Mouse (Mus musculus): ENCODE data around the gene Rarb. TPM values are rescaled to one million over a fixed set of nuclear protein-coding genes. Genes with fewer than 3 reads are reported as not detected.

Gene Rarb
- polyA plus RNA-seq, 1 experiment: 22.2 TPM

- H3K4me3 ChIP-seq (ENCODE audit: insufficient read depth, low read length): no peak overlapping the region
- no peak for TF ChIP-seq CTCF (IDR thresholded peaks at IDR 0.05; ENCODE audit: extremely low read depth, insufficient read depth, low read length)
- no peak for TF ChIP-seq POLR2A (IDR thresholded peaks at IDR 0.05; ENCODE audit: extremely low read depth, insufficient read depth, low read length)
- no peak overlapping the region for H3K27ac ChIP-seq (ENCODE audit: insufficient read depth, low read length)
- no peaks in the 10 kb centered on the region for H3K4me1 ChIP-seq (ENCODE audit: control insufficient read depth, insufficient read depth, low read length)
Observed at GRCm38 (mm10) chr14:16713773-16714172, 105.2 kb downstream of the Rarb start.

- Histone ChIP-seq H3K4me3 (ENCODE audit: insufficient read depth, low read length) (no peak overlapping the region), H3K27ac (ENCODE audit: insufficient read depth, low read length) (no peak overlapping the region), H3K4me1 (ENCODE audit: control insufficient read depth, insufficient read depth, low read length) (no peaks in the 10 kb centered on the region)
- no peak for TF ChIP-seq POLR2A (IDR thresholded peaks at IDR 0.05; ENCODE audit: extremely low read depth, insufficient read depth, low read length)
- TF ChIP-seq CTCF (IDR thresholded peaks at IDR 0.05; ENCODE audit: extremely low read depth, insufficient read depth, low read length): no peak
Observed at GRCm38 (mm10) chr14:16699228-16699627, 119.7 kb downstream of the Rarb start.

- no peak overlapping the region for H3K27ac ChIP-seq (ENCODE audit: insufficient read depth, low read length)
- no peak overlapping the region for H3K4me3 ChIP-seq (ENCODE audit: insufficient read depth, low read length)
- no peaks in the 10 kb centered on the region for H3K4me1 ChIP-seq (ENCODE audit: control insufficient read depth, insufficient read depth, low read length)
- TF ChIP-seq CTCF (IDR thresholded peaks at IDR 0.05; ENCODE audit: extremely low read depth, insufficient read depth, low read length): no peak
- no peak for TF ChIP-seq POLR2A (IDR thresholded peaks at IDR 0.05; ENCODE audit: extremely low read depth, insufficient read depth, low read length)
Observed at GRCm38 (mm10) chr14:16695453-16696120, 123.4 kb downstream of the Rarb start.

GRCm38 (mm10) chr14:16678335-16678734, 140.6 kb downstream of the Rarb start:
- TF ChIP-seq POLR2A (IDR thresholded peaks at IDR 0.05; ENCODE audit: extremely low read depth, insufficient read depth, low read length) (no peak), CTCF (IDR thresholded peaks at IDR 0.05; ENCODE audit: extremely low read depth, insufficient read depth, low read length) (no peak)
- H3K4me3 ChIP-seq (ENCODE audit: insufficient read depth, low read length): no peak overlapping the region
- no peaks in the 10 kb centered on the region for H3K4me1 ChIP-seq (ENCODE audit: control insufficient read depth, insufficient read depth, low read length)
- H3K27ac ChIP-seq (ENCODE audit: insufficient read depth, low read length): no peak overlapping the region

GRCm38 (mm10) chr14:16677081-16677480, 141.9 kb downstream of the Rarb start:
- TF ChIP-seq CTCF (IDR thresholded peaks at IDR 0.05; ENCODE audit: extremely low read depth, insufficient read depth, low read length): no peak
- TF ChIP-seq POLR2A (IDR thresholded peaks at IDR 0.05; ENCODE audit: extremely low read depth, insufficient read depth, low read length): no peak
- H3K4me1 ChIP-seq (ENCODE audit: control insufficient read depth, insufficient read depth, low read length): no peaks in the 10 kb centered on the region

GRCm38 (mm10) chr14:16670571-16670970, 148.4 kb downstream of the Rarb start:
- Histone ChIP-seq H3K4me3 (ENCODE audit: insufficient read depth, low read length) (no peak overlapping the region), H3K4me1 (ENCODE audit: control insufficient read depth, insufficient read depth, low read length) (no peaks in the 10 kb centered on the region), H3K27ac (ENCODE audit: insufficient read depth, low read length) (peak overlapping the region; percentile 86; the same call in 1 of the 2 replicates)
- TF ChIP-seq POLR2A (IDR thresholded peaks at IDR 0.05; ENCODE audit: extremely low read depth, insufficient read depth, low read length): no peak

More at GRCm38 (mm10) chr14:16677081-16677480, 141.9 kb downstream of the Rarb start:
- no peak overlapping the region for H3K4me3 ChIP-seq (ENCODE audit: insufficient read depth, low read length)
- no peak overlapping the region for H3K27ac ChIP-seq (ENCODE audit: insufficient read depth, low read length)

- H3K27ac ChIP-seq (ENCODE audit: insufficient read depth, low read length): no peak overlapping the region
- no peak overlapping the region for H3K4me3 ChIP-seq (ENCODE audit: insufficient read depth, low read length)
- no peaks in the 10 kb centered on the region for H3K4me1 ChIP-seq (ENCODE audit: control insufficient read depth, insufficient read depth, low read length)
- TF ChIP-seq POLR2A (IDR thresholded peaks at IDR 0.05; ENCODE audit: extremely low read depth, insufficient read depth, low read length) (no peak), CTCF (IDR thresholded peaks at IDR 0.05; ENCODE audit: extremely low read depth, insufficient read depth, low read length) (no peak)
Observed at GRCm38 (mm10) chr14:16639153-16639943, 179.6 kb downstream of the Rarb start.

GRCm38 (mm10) chr14:16613975-16614374, 205.0 kb downstream of the Rarb start:
- Histone ChIP-seq H3K4me3 (ENCODE audit: insufficient read depth, low read length) (no peak overlapping the region), H3K27ac (ENCODE audit: insufficient read depth, low read length) (no peak overlapping the region), H3K4me1 (ENCODE audit: control insufficient read depth, insufficient read depth, low read length) (no peaks in the 10 kb centered on the region)
- TF ChIP-seq CTCF (IDR thresholded peaks at IDR 0.05; ENCODE audit: extremely low read depth, insufficient read depth, low read length) (no peak), POLR2A (IDR thresholded peaks at IDR 0.05; ENCODE audit: extremely low read depth, insufficient read depth, low read length) (no peak)

- TF ChIP-seq CTCF (IDR thresholded peaks at IDR 0.05; ENCODE audit: extremely low read depth, insufficient read depth, low read length): 0 out of 2 replicates have a peak, but pooled peaks have one; percentile 12
- no peak for TF ChIP-seq POLR2A (IDR thresholded peaks at IDR 0.05; ENCODE audit: extremely low read depth, insufficient read depth, low read length)
- H3K4me3 ChIP-seq (ENCODE audit: insufficient read depth, low read length): no peak overlapping the region
- H3K4me1 ChIP-seq (ENCODE audit: control insufficient read depth, insufficient read depth, low read length): no peaks in the 10 kb centered on the region
- H3K27ac ChIP-seq (ENCODE audit: insufficient read depth, low read length): no peak overlapping the region
Observed at GRCm38 (mm10) chr14:16605480-16605879, 213.5 kb downstream of the Rarb start.

All from cortical plate, adult 2 months (tissue).